Mouse (Mus musculus) stomach, embryonic 14.5 days (tissue): ENCODE results near the gene Xrcc2. TPM values are rescaled to one million over a fixed set of nuclear protein-coding genes. Genes with fewer than 3 reads are reported as not detected.
"Not testable (repeated sequence)": the region's sequence is repeated elsewhere in the genome, so short reads cannot be mapped to it uniquely, and the experiment has no call there.

Experiments used
- ATAC-seq: fragments of 200-750 bp; cut with Nextera tagmentation; 2 replicates; pipeline ENCODE4 v1.8.0; 2017; ENCODE audit warnings: low read depth, moderate TSS enrichment; ENCODE audit not compliant: insufficient number of reproducible peaks, insufficient read depth, low FRiP score
- H3K27ac ChIP-seq: fragments of 300-500 bp; sonication (generic); 2 replicates; pipeline ENCODE4 v1.5.1; 2014; ENCODE audit warnings: mild to moderate bottlenecking, low read length, moderate library complexity, mixed read lengths
- H3K27me3 ChIP-seq: fragments of 300-500 bp; sonication (generic); 2 replicates; pipeline ENCODE4 v1.6.1; 2014; ENCODE audit warnings: low read length, control low read depth, mixed read lengths; ENCODE audit not compliant: control insufficient read depth, insufficient read depth
- H3K36me3 ChIP-seq: fragments of 300-500 bp; sonication (generic); 2 replicates; pipeline ENCODE4 v1.6.1; 2014; ENCODE audit warnings: mild to moderate bottlenecking, control low read depth, low read length, moderate library complexity, mixed read lengths; ENCODE audit not compliant: control insufficient read depth, insufficient read depth
- H3K4me1 ChIP-seq: fragments of 300-500 bp; sonication (generic); 2 replicates; pipeline ENCODE4 v1.6.1; 2014; ENCODE audit warnings: low read length, control low read depth, mixed read lengths; ENCODE audit not compliant: control insufficient read depth, insufficient read depth
- H3K4me2 ChIP-seq: fragments of 300-500 bp; sonication (generic); replicated peaks from 2 replicates; pipeline ENCODE4 v1.6.1; 2014; ENCODE audit warnings: low read depth, low read length, control low read depth
- H3K4me3 ChIP-seq: fragments of 300-500 bp; sonication (generic); 2 replicates; pipeline ENCODE4 v1.5.1; 2014; ENCODE audit warnings: low read depth, low read length, control low read depth
- H3K9ac ChIP-seq: fragments of 300-500 bp; sonication (generic); replicated peaks from 2 replicates; pipeline ENCODE4 v1.6.1; 2014; ENCODE audit warnings: low read depth, mild to moderate bottlenecking, control low read depth, low read length, moderate library complexity, mixed read lengths
- H3K9me3 ChIP-seq: fragments of 300-500 bp; sonication (generic); 2 replicates; pipeline ENCODE4 v1.6.1; 2016; ENCODE audit warnings: low read depth, low read length, control low read depth; ENCODE audit not compliant: control insufficient read depth
- WGBS: fragments of 180-500 bp; shearing (Covaris S2); extraction: QIAGEN DNeasy Blood & Tissue Kit; methylation state at CpG from one replicate; pipeline ENCODE4 v1.1.7; 2014; 5-methylcytosine and 5-hydroxymethylcytosine counted together
- polyA plus RNA-seq: library from polyadenylated mRNA; unstranded; fragments of >200 nt; fragmentation: Nextera tagmentation; extraction: Ambion mirVana; gene quantifications from 2 replicates; pipeline ENCODE4 v1.2.1, GENCODE M21; 2014

The Xrcc2 gene
- polyA plus RNA-seq, 1 experiment from 2014 or later, result 13.2 TPM

DNA sequence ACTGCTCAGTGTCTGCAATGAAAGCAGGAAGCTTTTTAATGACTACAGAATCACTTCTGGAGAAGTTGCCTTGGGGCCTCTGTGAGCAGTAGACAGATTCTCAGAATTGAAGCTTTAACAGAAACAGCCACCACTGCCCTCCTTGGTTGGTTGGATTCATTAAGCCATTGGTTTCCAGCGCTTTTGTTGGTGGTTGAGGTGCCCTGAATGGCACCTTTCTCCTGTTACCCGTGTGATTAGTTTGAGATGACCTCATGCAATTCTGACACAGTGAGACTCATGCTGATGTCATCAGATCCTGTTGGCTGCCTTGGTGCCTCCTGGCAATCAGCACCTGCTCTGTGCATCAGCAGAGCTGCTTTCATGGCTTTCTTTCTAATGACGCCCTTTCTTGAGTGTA, 32.8 kb upstream of the Xrcc2 start:
- whole genome bisulfite sequencing, result 62% methylated on average over 3 of the region's 3 CpGs
- Histone ChIP-seq H3K36me3 (no peaks in the 10 kb centered on the region), H3K9ac (no peak overlapping the region), H3K27me3 (no peaks in the 10 kb centered on the region), H3K27ac (no peak overlapping the region), H3K9me3 (no peaks in the 10 kb centered on the region), H3K4me1 (no peaks in the 10 kb centered on the region), H3K4me2 (no peak overlapping the region), H3K4me3 (no peak overlapping the region)
- no peak for ATAC-seq

DNA sequence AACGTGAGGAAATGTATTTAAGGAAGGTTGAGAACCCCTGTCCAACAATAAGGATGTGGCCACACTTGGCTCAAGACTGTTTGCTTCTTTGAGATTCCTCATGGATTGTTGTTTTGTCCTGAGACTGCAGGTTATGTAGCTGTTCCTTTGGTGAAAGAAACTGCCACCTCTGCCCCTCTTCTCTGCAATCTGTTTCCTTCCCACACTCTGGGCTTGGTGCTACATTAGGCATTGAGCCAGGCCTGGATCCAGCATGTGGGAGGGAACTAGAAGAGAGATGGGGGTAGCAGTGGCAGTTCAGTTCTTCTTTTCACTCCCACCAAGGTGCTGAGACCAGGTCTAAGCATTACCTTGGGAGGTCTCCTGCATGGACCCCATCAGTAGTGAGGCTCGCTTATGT, 30.2 kb upstream of the Xrcc2 start:
- no peak overlapping the region for H3K4me3 ChIP-seq
- no peaks in the 10 kb centered on the region for H3K4me1 ChIP-seq
- no peak for ATAC-seq
- 78% methylated on average over 2 of the region's 2 CpGs for WGBS
- H3K4me2 ChIP-seq, result no peak overlapping the region
- no peak overlapping the region for H3K27ac ChIP-seq
- no peak overlapping the region for H3K9ac ChIP-seq
- H3K9me3 ChIP-seq, result no peaks in the 10 kb centered on the region
- no peaks in the 10 kb centered on the region for H3K27me3 ChIP-seq
- H3K36me3 ChIP-seq, result no peaks in the 10 kb centered on the region

DNA sequence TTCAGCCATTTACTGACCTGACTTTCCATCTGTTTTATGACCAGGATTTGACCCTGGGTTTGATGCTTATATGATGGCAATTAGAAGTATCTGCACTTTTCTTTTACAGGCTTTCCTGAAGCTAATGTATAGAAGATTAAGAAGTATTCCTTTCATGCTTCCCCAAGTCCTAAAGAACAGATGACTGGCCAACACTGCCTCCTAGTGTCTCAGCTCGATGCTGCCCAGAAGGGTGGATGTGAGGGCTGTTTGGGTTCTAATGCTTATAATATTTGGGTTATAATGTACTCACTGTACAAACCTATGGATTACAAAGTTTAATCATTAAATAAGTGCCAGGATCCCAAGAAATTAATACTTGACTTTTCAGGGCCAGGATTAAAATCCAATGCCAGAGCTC, 28.7 kb upstream of the Xrcc2 start:
- 15% methylated on average over 1 of the region's 1 CpGs for WGBS
- Histone ChIP-seq H3K9ac (no peak overlapping the region), H3K4me1 (no peaks in the 10 kb centered on the region), H3K9me3 (no peaks in the 10 kb centered on the region), H3K36me3 (no peaks in the 10 kb centered on the region), H3K4me2 (no peak overlapping the region), H3K27ac (no peak overlapping the region), H3K27me3 (no peaks in the 10 kb centered on the region), H3K4me3 (no peak overlapping the region)
- no peak for ATAC-seq

DNA sequence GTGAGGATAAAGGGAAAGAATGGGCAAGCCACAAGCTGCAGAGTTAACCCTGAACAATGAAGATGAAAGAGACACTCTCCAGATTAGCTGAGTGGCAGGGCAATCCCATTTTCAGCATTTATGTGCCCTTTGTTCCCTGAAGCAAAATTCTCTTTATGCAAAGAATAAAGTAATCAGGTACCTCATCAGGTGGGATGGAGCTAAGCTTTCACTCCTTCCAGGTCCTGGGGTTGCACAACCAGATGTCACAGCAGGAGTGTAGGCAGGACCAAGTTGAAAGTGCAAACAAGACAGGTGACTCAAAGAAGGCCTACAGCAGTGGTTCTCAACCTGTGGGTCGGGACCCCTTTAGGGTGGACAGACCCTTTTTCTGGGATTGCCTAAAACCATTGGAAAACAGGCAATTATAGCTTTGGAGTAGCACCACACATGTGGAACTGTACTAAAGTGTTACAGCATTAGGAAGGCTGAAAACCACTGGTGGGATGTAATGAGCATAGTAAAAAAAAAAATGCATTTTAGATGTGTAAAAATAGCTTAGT, 18.6 kb upstream of the Xrcc2 start:
- Histone ChIP-seq H3K4me2 (no peak overlapping the region), H3K27me3 (no peaks in the 10 kb centered on the region), H3K9ac (no peak overlapping the region), H3K27ac (no peak overlapping the region), H3K9me3 (no peaks in the 10 kb centered on the region), H3K4me3 (no peak overlapping the region), H3K4me1 (no peaks in the 10 kb centered on the region), H3K36me3 (no peaks in the 10 kb centered on the region)
- WGBS, result 28% methylated on average over 1 of the region's 1 CpGs
- ATAC-seq, result no peak

DNA sequence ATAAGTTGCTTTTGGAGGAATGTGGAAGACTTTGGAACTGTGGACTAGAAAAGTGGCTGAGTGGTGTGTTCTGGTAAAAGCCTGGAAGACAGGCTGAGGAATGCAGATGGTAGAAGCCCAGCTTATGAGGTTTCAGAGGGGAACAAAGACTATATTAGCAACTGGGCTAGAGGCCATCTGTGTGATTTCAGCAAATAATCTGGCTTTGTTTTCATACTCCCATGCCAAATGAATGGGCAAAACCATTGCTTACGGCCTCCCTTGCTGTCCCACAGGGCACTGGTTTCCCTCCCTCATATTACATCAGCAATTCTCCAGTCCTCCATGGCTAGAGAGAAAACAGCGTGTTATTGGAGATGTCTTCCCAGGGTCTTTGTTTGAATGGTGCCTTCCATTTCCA, 17.4 kb upstream of the Xrcc2 start:
- Histone ChIP-seq H3K27ac (no peak overlapping the region), H3K27me3 (no peaks in the 10 kb centered on the region), H3K9ac (no peak overlapping the region), H3K9me3 (no peaks in the 10 kb centered on the region), H3K4me2 (no peak overlapping the region), H3K4me3 (no peak overlapping the region), H3K36me3 (no peaks in the 10 kb centered on the region), H3K4me1 (no peaks in the 10 kb centered on the region)
- WGBS, result 73% methylated on average over 2 of the region's 2 CpGs
- ATAC-seq, result no peak

DNA sequence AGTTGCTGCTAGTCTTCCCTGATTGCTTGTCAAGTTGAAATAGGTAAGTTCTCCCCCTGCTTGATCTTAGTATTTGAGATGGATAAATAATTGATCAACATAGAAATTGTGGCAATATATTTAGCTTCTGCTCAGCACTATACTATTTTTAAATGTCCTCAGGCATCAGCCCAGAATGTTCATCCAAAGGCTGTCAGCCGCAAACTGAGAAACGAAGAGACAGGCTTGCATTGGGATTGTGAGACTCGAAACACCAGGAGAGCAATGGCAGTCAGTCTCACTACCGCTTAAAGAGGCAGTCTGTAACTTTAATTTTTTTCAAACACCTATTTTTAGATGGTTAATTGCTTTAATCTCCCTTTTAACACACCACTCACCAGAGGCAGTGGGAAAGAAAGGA, 13.8 kb upstream of the Xrcc2 start:
- no peak overlapping the region for H3K9ac ChIP-seq
- no peaks in the 10 kb centered on the region for H3K9me3 ChIP-seq
- ATAC-seq, result no peak
- H3K4me3 ChIP-seq, result no peak overlapping the region
- no peaks in the 10 kb centered on the region for H3K27me3 ChIP-seq
- WGBS, result 88% methylated on average over 4 of the region's 4 CpGs
- H3K4me1 ChIP-seq, result no peaks in the 10 kb centered on the region
- no peaks in the 10 kb centered on the region for H3K36me3 ChIP-seq
- H3K27ac ChIP-seq, result no peak overlapping the region
- no peak overlapping the region for H3K4me2 ChIP-seq

DNA sequence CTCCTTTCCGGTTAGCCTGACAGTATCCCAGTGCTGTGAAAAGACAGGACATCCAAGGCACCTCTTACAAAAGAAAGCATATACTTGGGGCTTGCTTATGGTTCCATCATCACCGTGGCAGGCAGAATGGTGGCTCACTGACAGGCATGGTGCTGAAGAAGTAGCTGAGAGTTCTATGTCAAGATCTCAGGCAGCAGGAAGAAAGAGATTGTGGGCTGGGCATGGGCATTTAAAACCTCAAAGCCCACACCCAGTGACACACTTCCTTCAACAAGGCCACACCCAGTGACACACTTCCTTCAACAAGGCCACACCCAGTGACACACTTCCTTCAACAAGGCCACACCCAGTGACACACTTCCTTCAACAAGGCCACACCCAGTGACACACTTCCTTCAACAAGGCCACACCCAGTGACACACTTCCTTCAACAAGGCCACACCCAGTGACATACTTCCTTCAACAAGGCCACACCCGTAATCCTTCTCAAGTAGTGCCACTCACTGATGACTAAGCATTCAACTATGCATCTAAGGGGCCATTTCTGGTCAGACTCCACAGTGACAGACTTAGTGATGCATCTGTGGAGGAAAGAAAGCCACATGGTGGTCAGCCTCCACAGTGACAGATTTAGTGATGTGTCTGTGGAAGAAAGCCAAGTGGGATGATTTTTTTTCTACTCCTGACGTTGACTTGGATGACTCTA, 7.5 kb upstream of the Xrcc2 start:
- WGBS, result 89% methylated on average over 4 of the region's 4 CpGs
- H3K4me2 ChIP-seq, H3K4me1 ChIP-seq, H3K27ac ChIP-seq, H3K4me3 ChIP-seq, H3K9me3 ChIP-seq, ATAC-seq, H3K9ac ChIP-seq, H3K27me3 ChIP-seq, H3K36me3 ChIP-seq: not testable (repeated sequence)

DNA sequence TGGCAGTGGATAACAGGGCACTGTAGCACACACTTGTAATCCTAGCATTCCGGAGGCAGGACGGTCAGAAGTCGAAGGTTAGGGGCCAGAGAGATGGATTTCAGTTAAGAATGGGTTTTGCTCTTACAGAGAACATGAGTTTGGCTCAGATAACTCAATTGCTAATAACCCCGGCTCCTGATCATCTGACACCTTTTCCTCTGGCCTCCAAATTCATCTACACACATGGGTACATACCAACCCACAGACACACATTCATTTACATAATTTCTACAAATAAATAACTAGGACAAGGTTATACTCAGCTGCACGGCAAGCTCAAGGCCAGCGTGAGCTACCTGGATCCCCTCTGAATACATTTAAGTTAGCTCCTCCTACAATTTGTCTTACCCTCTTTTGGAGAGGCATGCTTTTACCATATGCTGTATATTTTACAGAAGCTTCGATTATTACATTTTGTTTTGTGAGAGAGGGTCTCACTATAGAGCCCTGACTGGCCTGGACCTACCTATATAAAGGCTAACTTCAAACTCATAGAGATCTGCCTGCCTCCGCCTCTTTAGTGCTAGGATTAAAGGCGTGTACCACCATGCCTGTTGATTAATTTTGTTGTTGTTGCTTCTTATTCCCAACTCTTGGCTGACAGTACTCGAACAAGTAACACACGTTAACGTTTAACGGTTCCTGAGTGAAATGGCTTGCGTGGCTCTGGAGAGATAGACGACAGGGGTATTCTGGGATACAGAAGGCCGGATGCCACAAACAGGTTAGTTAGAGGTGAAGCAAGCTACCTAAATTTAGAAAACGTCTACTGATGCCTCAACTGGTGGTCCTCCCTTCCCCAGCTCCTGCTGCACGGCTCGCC, 691 bp downstream of the Xrcc2 start:
- Histone ChIP-seq H3K36me3 (no peaks in the 10 kb centered on the region), H3K9me3 (no peaks in the 10 kb centered on the region), H3K4me3 (peak overlapping the region; percentile 78), H3K27me3 (no peaks in the 10 kb centered on the region), H3K27ac (peak overlapping the region; percentile 23; the same call in 1 of the 2 replicates), H3K4me1 (no peaks in the 10 kb centered on the region; the same call in 1 of the 2 replicates), H3K4me2 (peak overlapping the region; percentile 63), H3K9ac (peak overlapping the region; percentile 65)
- 19% methylated on average over 19 of the region's 19 CpGs for WGBS
- ATAC-seq, result 0 out of 2 replicates have a peak, but pooled peaks have one; percentile 30
